In the genomic region with DNA sequence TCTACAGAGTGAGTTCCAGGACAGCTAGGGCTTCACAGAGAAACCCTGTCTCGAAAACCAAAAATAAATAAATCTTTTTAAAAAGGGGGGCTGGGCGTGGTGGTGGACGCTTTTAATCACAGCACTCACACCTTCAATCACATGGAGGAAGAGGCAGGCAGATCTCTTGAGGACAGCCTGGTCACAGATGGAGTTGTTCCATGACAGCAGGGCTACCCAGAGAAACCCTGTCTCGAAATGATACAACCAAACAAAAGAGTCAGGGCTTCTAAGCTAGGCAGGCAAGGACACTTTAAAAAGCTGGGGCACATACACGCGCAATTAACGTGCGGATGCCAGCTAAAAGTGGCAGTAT, we compare ENCODE assay signal across 8 mouse cellular contexts. TPM values are rescaled to one million over a fixed set of nuclear protein-coding genes. Genes with fewer than 3 reads are reported as not detected.
DNase-seq lines count a peak whose midpoint lies in the region; ATAC-seq and TF ChIP-seq lines count a peak whose summit lies in the region.

No protein-coding gene starts in this region.

- peak overlapping the region; percentile 67 for H3K4me2 ChIP-seq in embryonic facial prominence, embryonic 15.5 days (replicated peaks)
- peak overlapping the region; percentile 80 for H3K4me2 ChIP-seq in intestine, postnatal 0 days (replicated peaks; ENCODE audit: low read depth)
- peak overlapping the region; percentile 79 for H3K4me2 ChIP-seq in neural tube, embryonic 14.5 days (ENCODE audit: low read depth, low read length)

- no peaks in the 10 kb centered on the region for H3K9me3 ChIP-seq in embryonic facial prominence, embryonic 15.5 days (replicated peaks)
- H3K9me3 ChIP-seq in intestine, postnatal 0 days (ENCODE audit: control insufficient read depth) = no peaks in the 10 kb centered on the region
- no peaks in the 10 kb centered on the region for H3K9me3 ChIP-seq in neural tube, embryonic 14.5 days (ENCODE audit: control insufficient read depth, low read length)

- 13% methylated on average over 8 of the region's 8 CpGs for WGBS in embryonic facial prominence, embryonic 15.5 days
- 16% methylated on average over 8 of the region's 8 CpGs for WGBS in intestine, postnatal 0 days
- 16% methylated on average over 8 of the region's 8 CpGs for WGBS in neural tube, embryonic 14.5 days

- H3K4me3 ChIP-seq in left cerebral cortex, adult 2 months = peak overlapping the region; percentile 95
- peak overlapping the region; percentile 61 for H3K4me3 ChIP-seq in embryonic facial prominence, embryonic 15.5 days (replicated peaks)
- peak overlapping the region; percentile 93; the same call in 1 of the 2 replicates for H3K4me3 ChIP-seq in intestine, postnatal 0 days (ENCODE audit: low read depth, low read length)
- peak overlapping the region; percentile 70 for H3K4me3 ChIP-seq in neural tube, embryonic 14.5 days (ENCODE audit: low read depth, low read length)

- ATAC-seq in embryonic facial prominence, embryonic 15.5 days (ENCODE audit: insufficient number of reproducible peaks, low FRiP score, low TSS enrichment, low read depth) = no peak
- peak; percentile 18; the same call in 1 of the 2 replicates for ATAC-seq in intestine, postnatal 0 days
- no peak; the same call in 1 of the 2 replicates for ATAC-seq in neural tube, embryonic 14.5 days (ENCODE audit: low read depth)

- TF ChIP-seq CTCF in left cerebral cortex, adult 2 months (IDR thresholded peaks at IDR 0.05) = no peak
- no peak for TF ChIP-seq CTCF in intestine, postnatal 0 days (IDR thresholded peaks at IDR 0.05; ENCODE audit: low read depth)

- no peak for DNase-seq in left cerebral cortex, adult 2 months (ENCODE audit: extremely low spot score in 1 of 2, low spot score in 2 of 2)
- DNase-seq in left cerebral cortex, postnatal 10 days (ENCODE audit: extremely low spot score in 1 of 2, low spot score in 2 of 2) = no peak
- no peak for DNase-seq in adrenal gland, postnatal 14 days
- no peak for DNase-seq in frontal cortex, postnatal 25 days (ENCODE audit: low spot score in 2 of 2)
- no peak for DNase-seq in right cerebral cortex, postnatal 10 days (ENCODE audit: low spot score in 2 of 2)

- peak overlapping the region; percentile 77 for H3K27ac ChIP-seq in left cerebral cortex, adult 2 months
- peak overlapping the region; percentile 90 for H3K27ac ChIP-seq in embryonic facial prominence, embryonic 15.5 days (replicated peaks)
- H3K27ac ChIP-seq in intestine, postnatal 0 days (ENCODE audit: low read depth, low read length) = no peak overlapping the region; the same call in 1 of the 2 replicates
- peak overlapping the region; percentile 85 for H3K27ac ChIP-seq in neural tube, embryonic 14.5 days (ENCODE audit: low read depth, low read length)

- peaks cover 15% of the 10 kb centered on the region for H3K4me1 ChIP-seq in embryonic facial prominence, embryonic 15.5 days
- no peaks in the 10 kb centered on the region for H3K4me1 ChIP-seq in intestine, postnatal 0 days (replicated peaks; ENCODE audit: control insufficient read depth, insufficient read depth, low read length)
- peaks cover 16% of the 10 kb centered on the region; the same call in 1 of the 2 replicates for H3K4me1 ChIP-seq in neural tube, embryonic 14.5 days (ENCODE audit: control insufficient read depth, insufficient read depth, low read length)

- H3K9ac ChIP-seq in embryonic facial prominence, embryonic 15.5 days = no peak overlapping the region
- 0 out of 2 replicates have a peak overlapping the region, but pooled peaks have one; percentile 11 for H3K9ac ChIP-seq in intestine, postnatal 0 days (ENCODE audit: low read depth, low read length)
- no peak overlapping the region for H3K9ac ChIP-seq in neural tube, embryonic 14.5 days (replicated peaks; ENCODE audit: low read depth, low read length)

- H3K27me3 ChIP-seq in embryonic facial prominence, embryonic 15.5 days = no peaks in the 10 kb centered on the region
- no peaks in the 10 kb centered on the region for H3K27me3 ChIP-seq in intestine, postnatal 0 days (replicated peaks; ENCODE audit: control insufficient read depth, insufficient read depth, low read length)
- H3K27me3 ChIP-seq in neural tube, embryonic 14.5 days (ENCODE audit: control insufficient read depth, insufficient read depth, low read length) = no peaks in the 10 kb centered on the region

- intact Hi-C loops in left cerebral cortex, adult 2 months (cut with DNase I) = no loop called here
- intact Hi-C loops in left cerebral cortex, postnatal 10 days (cut with DNase I) = no loop called here

- H3K36me3 ChIP-seq in embryonic facial prominence, embryonic 15.5 days = peaks cover 4% of the 10 kb centered on the region
- H3K36me3 ChIP-seq in intestine, postnatal 0 days (ENCODE audit: control insufficient read depth, insufficient read depth) = peaks cover 5% of the 10 kb centered on the region
- 0 out of 2 replicates have a peak, but pooled peaks cover 2% of the 10 kb centered on the region for H3K36me3 ChIP-seq in neural tube, embryonic 14.5 days (ENCODE audit: control insufficient read depth, insufficient read depth, low read length)

RNA-seq across cellular contexts. Expression of gene Ddx39, which starts 0.3 kb away (rescaled TPM):
- 10 to 100 TPM; 19.9 to 20.2 TPM for total RNA-seq in left cerebral cortex, adult 2 months (2021)
- 10 to 100 TPM; 24.4 to 25.2 TPM for total RNA-seq in left cerebral cortex, postnatal 10 days (2021)
- 132 and 134 TPM in 2 replicates for polyA plus RNA-seq in embryonic facial prominence, embryonic 15.5 days (2015; fragmentation: Nextera tagmentation; extraction: Ambion mirVana)
- polyA plus RNA-seq in intestine, postnatal 0 days (2015; fragmentation: Nextera tagmentation; extraction: Ambion mirVana) = 69.8 and 75.5 TPM in 2 replicates
- 82.6 and 83.3 TPM in 2 replicates for polyA plus RNA-seq in neural tube, embryonic 14.5 days (2014; fragmentation: Nextera tagmentation; extraction: Ambion mirVana)
- total RNA-seq in adrenal gland, postnatal 14 days (2021) = 31.2 and 32.9 TPM in 2 replicates

RNA-seq across cellular contexts. Expression of gene Pkn1, which starts 15.7 kb away (rescaled TPM):
- total RNA-seq in left cerebral cortex, adult 2 months (2021) = 10 to 100 TPM; 60.9 to 65.6 TPM
- total RNA-seq in left cerebral cortex, postnatal 10 days (2021) = 10 to 100 TPM; 73.1 to 75.9 TPM
- polyA plus RNA-seq in embryonic facial prominence, embryonic 15.5 days (2015; fragmentation: Nextera tagmentation; extraction: Ambion mirVana) = 23.7 and 25.8 TPM in 2 replicates
- polyA plus RNA-seq in intestine, postnatal 0 days (2015; fragmentation: Nextera tagmentation; extraction: Ambion mirVana) = 37.0 and 40.2 TPM in 2 replicates
- polyA plus RNA-seq in neural tube, embryonic 14.5 days (2014; fragmentation: Nextera tagmentation; extraction: Ambion mirVana) = 25.1 and 27.7 TPM in 2 replicates
- total RNA-seq in adrenal gland, postnatal 14 days (2021) = 125 and 151 TPM in 2 replicates

RNA-seq across cellular contexts. Expression of gene Adgre5, which starts 26.5 kb away (rescaled TPM):
- total RNA-seq in left cerebral cortex, adult 2 months (2021) = 10 to 100 TPM in 1 of 2 experiments, 1 to 10 TPM in 1; 8.9 to 11.5 TPM
- total RNA-seq in left cerebral cortex, postnatal 10 days (2021) = 10 to 100 TPM; 11.4 to 11.7 TPM
- 44.3 and 50.1 TPM in 2 replicates for polyA plus RNA-seq in embryonic facial prominence, embryonic 15.5 days (2015; fragmentation: Nextera tagmentation; extraction: Ambion mirVana)
- 17.2 and 17.6 TPM in 2 replicates for polyA plus RNA-seq in intestine, postnatal 0 days (2015; fragmentation: Nextera tagmentation; extraction: Ambion mirVana)
- polyA plus RNA-seq in neural tube, embryonic 14.5 days (2014; fragmentation: Nextera tagmentation; extraction: Ambion mirVana) = 8.8 and 13.5 TPM in 2 replicates
- total RNA-seq in adrenal gland, postnatal 14 days (2021) = 47.5 and 49.0 TPM in 2 replicates

RNA-seq across cellular contexts. Expression of gene Ptger1, which starts 48.2 kb away (rescaled TPM):
- total RNA-seq in left cerebral cortex, adult 2 months (2021) = 1 to 10 TPM in 1 of 2 experiments, under 1 TPM in 1; 0.95 to 2.2 TPM
- total RNA-seq in left cerebral cortex, postnatal 10 days (2021) = under 1 TPM; 0.71 to 0.77 TPM
- polyA plus RNA-seq in embryonic facial prominence, embryonic 15.5 days (2015; fragmentation: Nextera tagmentation; extraction: Ambion mirVana) = 1.2 and 1.4 TPM in 2 replicates
- 1.1 and 1.2 TPM in 2 replicates for polyA plus RNA-seq in intestine, postnatal 0 days (2015; fragmentation: Nextera tagmentation; extraction: Ambion mirVana)
- polyA plus RNA-seq in neural tube, embryonic 14.5 days (2014; fragmentation: Nextera tagmentation; extraction: Ambion mirVana) = 0.71 and 1.4 TPM in 2 replicates
- 0.98 and 1.4 TPM in 2 replicates for total RNA-seq in adrenal gland, postnatal 14 days (2021)
